ENCODE assay signal across 8 mouse cellular contexts in the genomic region with DNA sequence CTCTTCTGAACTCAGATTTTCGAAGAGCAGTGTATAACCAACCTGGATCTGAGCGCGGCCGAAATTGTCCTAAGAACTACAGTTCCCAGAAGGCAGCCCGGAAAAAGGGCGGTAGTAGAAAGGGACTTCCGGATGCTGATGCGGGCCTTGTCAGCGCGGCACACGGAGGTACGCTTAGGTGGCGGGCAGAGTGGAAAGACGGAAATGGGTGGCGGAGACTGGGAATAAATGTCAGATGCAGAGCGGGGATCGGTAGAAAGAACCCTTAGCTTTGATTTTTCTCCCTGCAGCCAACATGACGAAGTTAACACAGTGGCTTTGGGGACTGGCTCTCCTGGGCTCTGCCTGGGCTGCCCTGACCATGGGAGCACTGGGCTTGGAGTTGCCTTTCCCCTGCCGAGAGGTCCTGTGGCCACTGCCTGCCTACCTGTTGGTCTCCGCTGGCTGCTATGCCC. TPM values are rescaled to one million over a fixed set of nuclear protein-coding genes. Genes with fewer than 3 reads are reported as not detected.
DNase-seq lines count a peak whose midpoint lies in the region; ATAC-seq and TF ChIP-seq lines count a peak whose summit lies in the region.

No protein-coding gene starts in this region.

- peak; percentile 89 for DNase-seq in CD4-positive, CD25-positive, alpha-beta regulatory T cell, adult 2 months (ENCODE audit: low read depth, low spot score)
- peak; percentile 81 to 84 for DNase-seq in adrenal gland, postnatal 36 days
- peak; percentile 95 for DNase-seq in embryonic facial prominence, embryonic 14.5 days (ENCODE audit: low spot score)
- DNase-seq in kidney, postnatal 0 days (ENCODE audit: low spot score) = peak; percentile 93
- peak; percentile 82 for DNase-seq in neural tube, embryonic 11.5 days (ENCODE audit: low spot score)
- peak; percentile 81 for DNase-seq in testis, postnatal 14 days (ENCODE audit: low spot score)

- WGBS in embryonic facial prominence, embryonic 14.5 days = under 1% methylated on average over 19 of the region's 20 CpGs
- under 1% methylated on average over 20 of the region's 20 CpGs for WGBS in heart, embryonic 12.5 days
- under 1% methylated on average over 20 of the region's 20 CpGs for WGBS in kidney, postnatal 0 days
- WGBS in liver, embryonic 15.5 days (ENCODE audit: insufficient replicate concordance) = 0% methylated on average over 20 of the region's 20 CpGs
- WGBS in neural tube, embryonic 11.5 days = under 1% methylated on average over 20 of the region's 20 CpGs

- no peaks in the 10 kb centered on the region for H3K27me3 ChIP-seq in embryonic facial prominence, embryonic 14.5 days (replicated peaks; ENCODE audit: control insufficient read depth, insufficient read depth, low read length)
- no peaks in the 10 kb centered on the region for H3K27me3 ChIP-seq in heart, embryonic 12.5 days (replicated peaks)
- no peaks in the 10 kb centered on the region for H3K27me3 ChIP-seq in kidney, postnatal 0 days (ENCODE audit: insufficient read depth, low read length)
- peaks cover 10% of the 10 kb centered on the region for H3K27me3 ChIP-seq in liver, embryonic 15.5 days
- no peaks in the 10 kb centered on the region for H3K27me3 ChIP-seq in neural tube, embryonic 11.5 days (ENCODE audit: control insufficient read depth, insufficient read depth, low read length)

- peak overlapping the region; percentile 87 for H3K9ac ChIP-seq in embryonic facial prominence, embryonic 14.5 days (ENCODE audit: low read depth, low read length)
- peak overlapping the region; percentile 91 for H3K9ac ChIP-seq in heart, embryonic 12.5 days
- peak overlapping the region; percentile 79 for H3K9ac ChIP-seq in kidney, postnatal 0 days (ENCODE audit: low read depth, low read length)
- H3K9ac ChIP-seq in liver, embryonic 15.5 days = peak overlapping the region; percentile 73
- peak overlapping the region; percentile 84 for H3K9ac ChIP-seq in neural tube, embryonic 11.5 days (ENCODE audit: low read length)

- peaks cover 27% of the 10 kb centered on the region for H3K4me1 ChIP-seq in embryonic facial prominence, embryonic 14.5 days (ENCODE audit: control insufficient read depth, insufficient read depth, low read length)
- peaks cover 44% of the 10 kb centered on the region for H3K4me1 ChIP-seq in heart, embryonic 12.5 days (replicated peaks)
- peaks cover 22% of the 10 kb centered on the region for H3K4me1 ChIP-seq in kidney, postnatal 0 days (replicated peaks; ENCODE audit: insufficient read depth, low read length)
- peaks cover 41% of the 10 kb centered on the region for H3K4me1 ChIP-seq in liver, embryonic 15.5 days (replicated peaks)
- peaks cover 8% of the 10 kb centered on the region for H3K4me1 ChIP-seq in neural tube, embryonic 11.5 days (ENCODE audit: control insufficient read depth, insufficient read depth, low read length)

- ATAC-seq in embryonic facial prominence, embryonic 14.5 days (ENCODE audit: low read depth) = peak; percentile 89
- peak; percentile 75 for ATAC-seq in heart, embryonic 12.5 days (ENCODE audit: insufficient number of reproducible peaks, low FRiP score)
- ATAC-seq in kidney, postnatal 0 days (replicated peaks; ENCODE audit: low FRiP score, low read depth) = peak; percentile 76; the same call in 1 of the 2 replicates
- peak; percentile 79 for ATAC-seq in liver, embryonic 15.5 days (ENCODE audit: insufficient read depth)
- ATAC-seq in neural tube, embryonic 11.5 days (ENCODE audit: insufficient read depth, low FRiP score, low TSS enrichment) = peak; percentile 73

- H3K4me2 ChIP-seq in embryonic facial prominence, embryonic 14.5 days (ENCODE audit: low read depth, low read length) = peak overlapping the region; percentile 91
- H3K4me2 ChIP-seq in heart, embryonic 12.5 days = peak overlapping the region; percentile 95
- peak overlapping the region; percentile 96 for H3K4me2 ChIP-seq in kidney, postnatal 0 days (ENCODE audit: low read length)
- H3K4me2 ChIP-seq in liver, embryonic 15.5 days = peak overlapping the region; percentile 84
- H3K4me2 ChIP-seq in neural tube, embryonic 11.5 days (ENCODE audit: low read depth) = peak overlapping the region; percentile 97

- H3K36me3 ChIP-seq in embryonic facial prominence, embryonic 14.5 days (ENCODE audit: control insufficient read depth, insufficient read depth, low read length) = no peaks in the 10 kb centered on the region
- peaks cover 7% of the 10 kb centered on the region; the same call in 1 of the 2 replicates for H3K36me3 ChIP-seq in heart, embryonic 12.5 days
- H3K36me3 ChIP-seq in kidney, postnatal 0 days (ENCODE audit: insufficient read depth, low read length) = no peaks in the 10 kb centered on the region
- no peaks in the 10 kb centered on the region for H3K36me3 ChIP-seq in liver, embryonic 15.5 days (replicated peaks)
- H3K36me3 ChIP-seq in neural tube, embryonic 11.5 days (ENCODE audit: control insufficient read depth, insufficient read depth, low read length) = no peaks in the 10 kb centered on the region; the same call in 1 of the 2 replicates

- no peaks in the 10 kb centered on the region for H3K9me3 ChIP-seq in embryonic facial prominence, embryonic 14.5 days (ENCODE audit: control insufficient read depth, low read length)
- H3K9me3 ChIP-seq in heart, embryonic 12.5 days (replicated peaks) = no peaks in the 10 kb centered on the region
- no peaks in the 10 kb centered on the region for H3K9me3 ChIP-seq in kidney, postnatal 0 days (replicated peaks; ENCODE audit: low read length)
- no peaks in the 10 kb centered on the region for H3K9me3 ChIP-seq in liver, embryonic 15.5 days (replicated peaks)
- no peaks in the 10 kb centered on the region for H3K9me3 ChIP-seq in neural tube, embryonic 11.5 days (ENCODE audit: control insufficient read depth, low read length)

- peak overlapping the region; percentile 76 for H3K27ac ChIP-seq in embryonic facial prominence, embryonic 14.5 days (replicated peaks; ENCODE audit: low read depth, low read length)
- peak overlapping the region; percentile 55 for H3K27ac ChIP-seq in heart, embryonic 12.5 days (ENCODE audit: poor library complexity, severe bottlenecking)
- peak overlapping the region; percentile 81 for H3K27ac ChIP-seq in kidney, postnatal 0 days
- H3K27ac ChIP-seq in liver, embryonic 15.5 days (replicated peaks) = peak overlapping the region; percentile 43
- H3K27ac ChIP-seq in neural tube, embryonic 11.5 days (ENCODE audit: low read depth, low read length) = peak overlapping the region; percentile 44; the same call in 1 of the 2 replicates

- H3K4me3 ChIP-seq in embryonic facial prominence, embryonic 14.5 days (ENCODE audit: low read depth, low read length) = peak overlapping the region; percentile 84
- peak overlapping the region; percentile 70 for H3K4me3 ChIP-seq in heart, embryonic 12.5 days
- H3K4me3 ChIP-seq in kidney, postnatal 0 days (replicated peaks; ENCODE audit: low read depth, low read length) = peak overlapping the region; percentile 57
- peak overlapping the region; percentile 69 for H3K4me3 ChIP-seq in liver, embryonic 15.5 days (replicated peaks)
- H3K4me3 ChIP-seq in neural tube, embryonic 11.5 days (ENCODE audit: low read depth, low read length) = peak overlapping the region; percentile 81

- no peak for TF ChIP-seq CTCF in kidney, postnatal 0 days (IDR thresholded peaks at IDR 0.05; ENCODE audit: low read depth)

RNA-seq across cellular contexts. Expression of gene Slc50a1, which starts 3.9 kb away (rescaled TPM):
- 10 to 100 TPM; 42.0 to 47.7 TPM for total RNA-seq in adrenal gland, postnatal 36 days (2021)
- polyA plus RNA-seq in embryonic facial prominence, embryonic 14.5 days (2014; fragmentation: Nextera tagmentation; extraction: Ambion mirVana) = 70.5 and 80.2 TPM in 2 replicates
- polyA plus RNA-seq in heart, embryonic 12.5 days (2016; fragmentation: Nextera tagmentation; extraction: Ambion mirVana) = 40.9 and 42.9 TPM in 2 replicates
- polyA plus RNA-seq in kidney, postnatal 0 days (2015; fragmentation: Nextera tagmentation; extraction: Ambion mirVana) = 75.8 and 82.2 TPM in 2 replicates
- 17.5 and 17.8 TPM in 2 replicates for polyA plus RNA-seq in liver, embryonic 15.5 days (2015; fragmentation: Nextera tagmentation; extraction: Ambion mirVana)
- polyA plus RNA-seq in neural tube, embryonic 11.5 days (2014; fragmentation: Nextera tagmentation; extraction: Ambion mirVana) = 33.8 and 37.6 TPM in 2 replicates

RNA-seq across cellular contexts. Expression of gene Dpm3, which starts 7.3 kb away (rescaled TPM):
- 100 to 1,000 TPM; 117 to 130 TPM for total RNA-seq in adrenal gland, postnatal 36 days (2021)
- 151 and 177 TPM in 2 replicates for polyA plus RNA-seq in embryonic facial prominence, embryonic 14.5 days (2014; fragmentation: Nextera tagmentation; extraction: Ambion mirVana)
- polyA plus RNA-seq in heart, embryonic 12.5 days (2016; fragmentation: Nextera tagmentation; extraction: Ambion mirVana) = 65.1 and 79.2 TPM in 2 replicates
- 148 and 182 TPM in 2 replicates for polyA plus RNA-seq in kidney, postnatal 0 days (2015; fragmentation: Nextera tagmentation; extraction: Ambion mirVana)
- polyA plus RNA-seq in liver, embryonic 15.5 days (2015; fragmentation: Nextera tagmentation; extraction: Ambion mirVana) = 45.4 and 54.4 TPM in 2 replicates
- polyA plus RNA-seq in neural tube, embryonic 11.5 days (2014; fragmentation: Nextera tagmentation; extraction: Ambion mirVana) = 86.1 and 88.5 TPM in 2 replicates

RNA-seq across cellular contexts. Expression of gene Efna1, which starts 14.5 kb away (rescaled TPM):
- 10 to 100 TPM in 1 of 2 experiments, 1 to 10 TPM in 1; 9.8 to 12.5 TPM for total RNA-seq in adrenal gland, postnatal 36 days (2021)
- 33.8 and 35.8 TPM in 2 replicates for polyA plus RNA-seq in embryonic facial prominence, embryonic 14.5 days (2014; fragmentation: Nextera tagmentation; extraction: Ambion mirVana)
- polyA plus RNA-seq in heart, embryonic 12.5 days (2016; fragmentation: Nextera tagmentation; extraction: Ambion mirVana) = 27.0 and 31.0 TPM in 2 replicates
- 79.5 and 83.5 TPM in 2 replicates for polyA plus RNA-seq in kidney, postnatal 0 days (2015; fragmentation: Nextera tagmentation; extraction: Ambion mirVana)
- polyA plus RNA-seq in liver, embryonic 15.5 days (2015; fragmentation: Nextera tagmentation; extraction: Ambion mirVana) = 8.9 and 11.2 TPM in 2 replicates
- 13.7 and 15.9 TPM in 2 replicates for polyA plus RNA-seq in neural tube, embryonic 11.5 days (2014; fragmentation: Nextera tagmentation; extraction: Ambion mirVana)

RNA-seq across cellular contexts. Expression of gene Trim46, which starts 20.4 kb away (rescaled TPM):
- total RNA-seq in adrenal gland, postnatal 36 days (2021) = 1 to 10 TPM; 1.3 to 1.6 TPM
- 3.7 and 4.7 TPM in 2 replicates for polyA plus RNA-seq in embryonic facial prominence, embryonic 14.5 days (2014; fragmentation: Nextera tagmentation; extraction: Ambion mirVana)
- polyA plus RNA-seq in heart, embryonic 12.5 days (2016; fragmentation: Nextera tagmentation; extraction: Ambion mirVana) = 0.89 and 1.1 TPM in 2 replicates
- 2.7 and 3.7 TPM in 2 replicates for polyA plus RNA-seq in kidney, postnatal 0 days (2015; fragmentation: Nextera tagmentation; extraction: Ambion mirVana)
- 0.23 and 0.31 TPM in 2 replicates for polyA plus RNA-seq in liver, embryonic 15.5 days (2015; fragmentation: Nextera tagmentation; extraction: Ambion mirVana)
- 11.6 and 12.8 TPM in 2 replicates for polyA plus RNA-seq in neural tube, embryonic 11.5 days (2014; fragmentation: Nextera tagmentation; extraction: Ambion mirVana)

RNA-seq across cellular contexts. Expression of gene Krtcap2, which starts 20.7 kb away (rescaled TPM):
- 100 to 1,000 TPM; 114 to 139 TPM for total RNA-seq in adrenal gland, postnatal 36 days (2021)
- polyA plus RNA-seq in embryonic facial prominence, embryonic 14.5 days (2014; fragmentation: Nextera tagmentation; extraction: Ambion mirVana) = 324 and 349 TPM in 2 replicates
- polyA plus RNA-seq in heart, embryonic 12.5 days (2016; fragmentation: Nextera tagmentation; extraction: Ambion mirVana) = 243 and 262 TPM in 2 replicates
- 328 and 371 TPM in 2 replicates for polyA plus RNA-seq in kidney, postnatal 0 days (2015; fragmentation: Nextera tagmentation; extraction: Ambion mirVana)
- polyA plus RNA-seq in liver, embryonic 15.5 days (2015; fragmentation: Nextera tagmentation; extraction: Ambion mirVana) = 116 and 126 TPM in 2 replicates
- polyA plus RNA-seq in neural tube, embryonic 11.5 days (2014; fragmentation: Nextera tagmentation; extraction: Ambion mirVana) = 237 and 255 TPM in 2 replicates

Comparison
In these comparisons a context has a peak if more than half of its experiments do, and no peak if none do; other contexts are left out.
1. Peak in every context shown above with its lines: DNase-seq, ATAC-seq, H3K4me3 ChIP-seq and H3K27ac ChIP-seq.